8 mouse cellular contexts compared by ENCODE assay signal in genomic region chrX:141212802-141213201, GRCm38 (mm10).
DNase-seq lines count a peak whose midpoint lies in the region; ATAC-seq and TF ChIP-seq lines count a peak whose summit lies in the region.

No protein-coding gene starts in this region.

- no peaks in the 10 kb centered on the region for H3K27me3 ChIP-seq in kidney, embryonic 14.5 days (ENCODE audit: control insufficient read depth, insufficient read depth, low read length)
- H3K27me3 ChIP-seq in embryonic facial prominence, embryonic 10.5 days (replicated peaks; ENCODE audit: low read depth, poor library complexity, severe bottlenecking) = peaks cover 94% of the 10 kb centered on the region
- peaks cover 25% of the 10 kb centered on the region for H3K27me3 ChIP-seq in hindbrain, embryonic 14.5 days (ENCODE audit: control insufficient read depth, insufficient read depth, low read length)
- H3K27me3 ChIP-seq in liver, postnatal 0 days (ENCODE audit: insufficient read depth, low read length) = 0 out of 2 replicates have a peak, but pooled peaks cover 3% of the 10 kb centered on the region

- no peaks in the 10 kb centered on the region for H3K9me3 ChIP-seq in kidney, embryonic 14.5 days (ENCODE audit: control insufficient read depth, low read length)
- no peaks in the 10 kb centered on the region for H3K9me3 ChIP-seq in embryonic facial prominence, embryonic 10.5 days
- no peaks in the 10 kb centered on the region for H3K9me3 ChIP-seq in hindbrain, embryonic 14.5 days (ENCODE audit: control insufficient read depth, low read length)
- no peaks in the 10 kb centered on the region for H3K9me3 ChIP-seq in liver, postnatal 0 days (ENCODE audit: low read length)

- H3K4me2 ChIP-seq in kidney, embryonic 14.5 days (replicated peaks; ENCODE audit: low read depth, low read length) = no peak overlapping the region
- H3K4me2 ChIP-seq in hindbrain, embryonic 14.5 days (replicated peaks) = no peak overlapping the region
- no peak overlapping the region for H3K4me2 ChIP-seq in liver, postnatal 0 days (ENCODE audit: low read depth, low read length)

- no peak overlapping the region for H3K4me3 ChIP-seq in kidney, embryonic 14.5 days (ENCODE audit: low read length)
- no peak overlapping the region for H3K4me3 ChIP-seq in embryonic facial prominence, embryonic 10.5 days
- H3K4me3 ChIP-seq in hindbrain, embryonic 14.5 days (replicated peaks; ENCODE audit: low read length) = no peak overlapping the region
- H3K4me3 ChIP-seq in liver, postnatal 0 days (ENCODE audit: low read depth, low read length) = no peak overlapping the region

- H3K36me3 ChIP-seq in kidney, embryonic 14.5 days (ENCODE audit: control insufficient read depth, insufficient read depth, low read length) = no peaks in the 10 kb centered on the region
- H3K36me3 ChIP-seq in embryonic facial prominence, embryonic 10.5 days (replicated peaks) = no peaks in the 10 kb centered on the region
- H3K36me3 ChIP-seq in hindbrain, embryonic 14.5 days (replicated peaks; ENCODE audit: control insufficient read depth, insufficient read depth) = no peaks in the 10 kb centered on the region
- no peaks in the 10 kb centered on the region for H3K36me3 ChIP-seq in liver, postnatal 0 days (replicated peaks; ENCODE audit: insufficient read depth, low read length)

- no peak overlapping the region for H3K27ac ChIP-seq in kidney, embryonic 14.5 days (ENCODE audit: low read depth, low read length)
- no peak overlapping the region for H3K27ac ChIP-seq in embryonic facial prominence, embryonic 10.5 days (replicated peaks)
- no peak overlapping the region for H3K27ac ChIP-seq in hindbrain, embryonic 14.5 days
- no peak overlapping the region for H3K27ac ChIP-seq in liver, postnatal 0 days (ENCODE audit: low read depth)

- whole genome bisulfite sequencing in kidney, embryonic 14.5 days = 44% methylated on average over 5 of the region's 5 CpGs
- WGBS in embryonic facial prominence, embryonic 10.5 days = 38% methylated on average over 5 of the region's 5 CpGs
- WGBS in hindbrain, embryonic 14.5 days = 34% methylated on average over 5 of the region's 5 CpGs
- 42% methylated on average over 5 of the region's 5 CpGs for WGBS in liver, postnatal 0 days (ENCODE audit: insufficient replicate concordance)

- no peaks in the 10 kb centered on the region for H3K4me1 ChIP-seq in kidney, embryonic 14.5 days (ENCODE audit: control insufficient read depth, insufficient read depth, low read length)
- H3K4me1 ChIP-seq in embryonic facial prominence, embryonic 10.5 days = no peaks in the 10 kb centered on the region
- H3K4me1 ChIP-seq in hindbrain, embryonic 14.5 days (replicated peaks; ENCODE audit: control insufficient read depth, insufficient read depth, low read length) = no peaks in the 10 kb centered on the region
- no peaks in the 10 kb centered on the region for H3K4me1 ChIP-seq in liver, postnatal 0 days (ENCODE audit: insufficient read depth)

- peak; percentile 4 to 10 for DNase-seq in kidney, adult 8-10 months
- peak; percentile 66 for DNase-seq in adipocyte (ENCODE audit: low spot score)
- DNase-seq in embryonic facial prominence, embryonic 10.5 days (ENCODE audit: low spot score) = peak; percentile 32
- DNase-seq in hindbrain, embryonic 14.5 days (ENCODE audit: low spot score) = peak; percentile 74
- no peak for DNase-seq in liver, postnatal 0 days
- peak; percentile 26 for DNase-seq in right cerebral cortex, adult 18-20 months

- no peak for ATAC-seq in kidney, embryonic 14.5 days (ENCODE audit: low FRiP score, low TSS enrichment)
- ATAC-seq in hindbrain, embryonic 14.5 days (ENCODE audit: low FRiP score) = peak; percentile 59; the same call in 1 of the 2 replicates
- no peak for ATAC-seq in liver, postnatal 0 days
- no peak for ATAC-seq in monocyte, adult 5-6 weeks (replicated peaks; ENCODE audit: insufficient number of reproducible peaks, low FRiP score, low TSS enrichment, poor library complexity, severe bottlenecking)

- no peak for TF ChIP-seq EP300 in liver, postnatal 0 days (IDR thresholded peaks at IDR 0.05; ENCODE audit: low read depth)

- no peak overlapping the region for H3K9ac ChIP-seq in kidney, embryonic 14.5 days (ENCODE audit: low read depth, low read length)
- H3K9ac ChIP-seq in hindbrain, embryonic 14.5 days = no peak overlapping the region
- no peak overlapping the region for H3K9ac ChIP-seq in liver, postnatal 0 days (replicated peaks)

- peak; percentile 45 for TF ChIP-seq CTCF in liver, postnatal 0 days (IDR thresholded peaks at IDR 0.05; ENCODE audit: low read depth)
